Mouse (Mus musculus): ENCODE results near the gene Sec1.

Sec1 gene

DNA sequence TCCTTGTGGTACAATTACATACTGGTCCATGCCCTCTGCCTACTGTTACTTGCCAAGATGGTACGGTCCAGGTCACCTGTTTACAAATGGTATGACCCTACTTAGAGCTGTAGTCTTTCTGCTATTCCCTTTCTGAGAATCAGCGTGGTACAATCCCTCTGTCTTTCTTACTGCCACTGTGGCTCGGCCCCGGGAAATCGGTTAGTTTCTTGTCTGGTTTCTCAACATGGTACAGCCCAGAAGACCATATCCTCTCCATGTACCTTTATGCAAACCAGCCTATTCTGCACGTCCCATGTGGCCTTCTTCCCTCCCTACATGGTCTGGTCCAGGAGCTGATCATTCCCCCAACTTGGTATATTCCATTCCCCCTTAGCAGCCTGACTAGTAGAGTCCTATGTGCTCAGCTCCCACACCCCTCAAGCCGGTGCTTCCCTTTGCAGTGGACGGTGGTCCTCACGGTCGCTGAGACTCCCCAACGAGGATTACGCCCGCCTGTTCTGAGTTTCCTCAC is 9.9 kb upstream of the Sec1 start:
- peak; percentile 85 for DNase-seq

DNA sequence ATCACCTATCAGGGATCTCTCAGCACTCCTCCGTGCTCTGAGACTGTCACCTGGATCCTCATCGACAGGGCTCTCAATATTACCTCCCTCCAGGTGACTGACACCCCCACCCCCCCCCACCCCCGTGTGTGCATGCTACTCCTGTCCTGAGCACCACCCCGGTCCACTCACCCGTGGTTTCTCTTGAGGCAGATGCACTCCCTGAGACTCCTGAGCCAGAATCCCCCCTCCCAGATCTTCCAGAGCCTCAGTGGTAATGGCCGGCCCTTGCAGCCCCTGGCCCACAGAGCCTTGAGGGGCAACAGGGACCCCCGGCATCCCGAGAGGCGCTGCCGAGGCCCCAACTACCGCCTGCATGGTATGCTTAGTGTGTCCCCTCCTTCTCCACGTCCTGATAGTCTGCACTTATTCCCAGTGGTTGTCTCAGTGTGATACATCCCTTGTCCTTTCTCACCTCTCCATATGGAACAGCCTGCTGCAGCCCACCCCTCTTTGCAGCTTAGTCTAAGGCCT is 9.4 kb upstream of the Sec1 start:
- no peak for DNase-seq

DNA sequence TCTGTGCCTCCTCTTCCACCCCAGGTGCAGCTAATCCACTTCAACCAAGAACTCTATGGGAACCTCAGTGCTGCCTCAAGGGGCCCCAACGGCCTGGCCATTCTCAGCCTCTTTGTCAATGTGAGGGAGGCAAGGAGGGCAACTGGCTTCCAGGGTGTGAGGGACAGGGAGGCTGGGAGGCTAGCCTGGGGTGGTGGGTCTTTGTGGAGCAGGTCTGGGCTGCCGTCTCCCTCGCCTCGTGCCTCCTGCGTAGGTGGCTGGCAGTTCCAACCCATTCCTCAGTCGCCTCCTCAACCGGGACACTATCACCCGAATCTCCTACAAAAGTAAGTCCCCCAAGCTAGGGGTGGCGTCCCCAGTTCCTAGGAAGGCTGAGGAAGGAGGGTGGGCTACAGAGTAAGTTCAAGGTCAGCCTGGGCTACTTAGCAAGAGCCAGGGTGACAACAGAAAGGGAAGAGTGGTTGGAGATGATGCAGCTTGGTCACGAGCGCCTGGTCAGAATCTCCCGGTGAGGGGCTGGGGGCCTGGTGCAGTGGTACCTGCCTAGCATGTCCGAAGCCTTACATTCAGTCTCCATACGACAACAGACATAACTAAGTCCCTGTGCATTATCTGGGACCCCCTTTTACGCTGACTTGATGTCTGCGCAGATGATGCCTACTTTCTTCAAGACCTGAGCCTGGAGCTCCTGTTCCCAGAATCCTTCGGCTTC is 8.8 kb upstream of the Sec1 start:
- peak; percentile 44 for DNase-seq

DNA sequence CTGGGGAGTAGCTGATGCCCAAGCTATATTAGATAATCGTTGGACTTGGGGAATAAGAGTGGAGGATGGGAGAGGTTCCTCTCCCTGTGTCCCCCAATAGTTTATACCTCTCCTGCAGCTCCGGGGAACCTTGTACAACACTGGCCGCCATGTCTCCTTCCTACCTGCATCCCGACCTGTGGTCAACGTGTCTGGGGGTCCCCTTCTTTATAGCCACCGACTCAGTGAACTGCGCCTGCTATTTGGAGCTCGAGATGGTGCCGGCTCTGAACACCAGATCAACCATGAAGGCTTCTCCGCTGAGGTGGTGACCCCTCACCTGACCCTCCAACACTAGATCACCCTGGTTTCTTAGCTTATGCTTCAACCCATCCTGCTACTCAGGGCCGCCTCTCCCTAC is 8.1 kb upstream of the Sec1 start:
- peak; percentile 43 for DNase-seq

DNA sequence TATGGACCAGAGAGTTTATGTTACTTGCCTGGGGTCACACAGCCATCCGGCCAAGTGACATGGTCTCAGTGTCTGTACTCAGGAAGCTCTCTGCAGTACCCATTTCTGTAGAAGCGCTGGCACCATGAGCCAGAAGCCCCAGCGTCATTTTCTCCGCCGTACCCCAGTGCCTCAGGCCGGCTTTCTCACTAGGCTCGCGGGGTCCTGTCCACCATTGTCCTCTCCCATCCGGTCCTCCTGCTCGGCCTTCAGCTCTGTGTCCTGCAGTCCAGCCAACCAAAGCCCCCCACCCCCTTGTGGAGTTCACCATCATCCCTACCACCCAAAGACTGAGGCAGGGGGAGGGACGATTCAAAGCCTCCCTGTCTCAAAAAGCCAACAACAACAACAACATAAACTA is 7.4 kb upstream of the Sec1 start:
- DNase-seq: peak; percentile 46

DNA sequence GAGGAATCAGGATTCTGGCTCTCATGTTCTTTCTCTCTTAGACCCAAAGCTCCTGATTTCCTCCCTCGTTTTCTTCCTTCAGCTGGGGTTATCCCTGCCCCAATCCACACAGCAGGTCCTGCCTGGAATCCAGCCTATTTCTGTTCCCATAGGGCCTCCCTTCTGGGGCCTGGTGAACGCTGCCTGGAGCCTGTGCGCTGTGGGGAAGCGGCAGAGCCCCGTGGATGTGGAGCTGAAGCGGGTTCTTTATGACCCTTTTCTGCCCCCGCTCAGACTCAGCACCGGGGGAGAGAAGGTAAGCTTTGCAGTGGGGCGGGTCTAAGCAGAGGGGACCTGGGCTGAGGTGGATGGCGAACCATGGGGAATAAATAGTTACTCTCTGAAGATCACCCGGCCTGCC is 6.9 kb upstream of the Sec1 start:
- DNase-seq: no peak

DNA sequence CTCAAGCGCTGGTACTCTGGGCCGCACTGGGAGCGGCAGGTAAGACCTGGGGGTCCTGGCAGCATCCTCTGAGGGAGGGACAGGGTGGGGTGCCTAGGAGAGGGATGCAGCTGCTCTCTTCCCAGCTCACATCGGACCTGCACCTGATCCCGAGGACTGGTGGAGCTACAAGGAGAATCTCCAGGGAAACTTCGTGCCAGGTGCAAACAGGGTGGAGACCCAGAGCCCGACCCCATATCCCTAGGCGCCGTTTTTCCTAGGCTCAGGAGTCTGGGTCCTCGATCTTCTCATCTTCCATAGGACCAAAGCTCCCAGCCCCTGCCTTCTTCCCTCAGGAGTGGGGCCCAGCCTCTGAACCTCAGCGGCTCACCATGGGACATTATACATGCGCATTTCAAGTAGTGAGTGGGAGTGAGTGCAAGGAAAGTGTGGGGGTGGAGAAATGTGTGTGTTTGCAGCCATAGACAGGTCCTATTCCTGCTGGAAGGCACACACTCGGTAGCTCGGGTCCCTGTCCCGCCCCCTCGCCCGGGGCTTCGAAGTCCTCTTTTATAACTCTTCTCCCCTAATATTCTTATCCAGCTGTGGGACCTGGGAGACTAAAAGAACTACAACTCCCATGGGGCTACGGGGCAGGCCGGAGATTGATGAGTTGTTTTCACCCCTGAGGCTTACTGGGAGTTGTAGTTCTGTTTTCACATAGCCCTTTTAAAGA is 6.3 kb upstream of the Sec1 start:
- DNase-seq: peak; percentile 81

DNA sequence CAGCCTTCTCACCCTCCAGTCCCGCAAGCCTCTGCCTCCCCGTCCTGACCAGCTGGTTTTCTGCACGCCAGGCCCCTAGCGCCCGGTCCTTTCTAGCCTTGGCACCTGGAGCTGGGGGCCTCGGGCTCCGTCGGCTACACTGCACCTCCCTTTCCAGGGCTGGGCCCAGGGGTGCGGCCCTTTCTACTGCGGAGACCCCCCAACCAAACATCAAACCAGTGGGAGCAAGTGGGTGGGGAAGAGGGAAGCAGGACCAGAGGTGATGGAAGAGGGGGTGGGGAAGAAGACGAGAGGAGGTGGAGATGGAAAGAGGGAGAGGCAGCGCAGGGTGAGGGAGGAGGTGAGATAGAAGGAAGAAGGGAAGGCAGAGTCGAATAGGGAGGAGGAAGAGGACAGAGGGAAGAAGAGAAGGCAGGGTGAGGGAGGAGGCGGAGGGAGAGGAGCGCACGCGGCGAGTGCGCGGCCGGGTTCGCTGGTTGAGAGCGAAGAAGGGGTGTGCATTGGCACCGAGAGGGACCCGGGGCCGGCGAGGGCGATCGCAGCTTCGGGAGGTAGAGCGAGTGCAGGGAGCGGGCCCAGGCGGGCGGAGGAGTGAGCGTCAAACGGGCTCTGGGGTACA is 5.4 kb upstream of the Sec1 start, which contains the start of gene Car11:
Car11 (plus strand) TSS at position 321 of the 619 bp plus-strand sequence.
- peak; percentile 54 for DNase-seq

DNA sequence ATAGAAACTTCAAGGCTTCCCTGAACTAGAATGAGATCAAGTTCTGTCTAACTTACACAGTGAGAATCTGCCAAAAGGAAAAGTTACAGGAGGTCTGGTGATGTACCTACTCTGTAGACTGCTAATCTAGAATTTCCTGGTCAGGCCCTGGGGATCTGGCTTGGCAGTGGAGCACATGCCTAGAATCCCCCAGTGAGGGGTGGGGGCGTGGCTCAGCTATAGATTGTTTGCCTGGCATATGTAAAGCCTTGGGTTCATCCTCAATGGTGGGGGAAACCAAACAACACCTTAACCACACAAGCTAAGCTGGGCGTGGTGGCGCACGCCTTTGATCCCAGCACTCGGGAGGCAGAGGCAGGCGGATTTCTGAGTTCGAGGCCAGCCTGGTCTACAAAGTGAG is 3.7 kb upstream of the Sec1 start:
- DNase-seq: peak; percentile 32

DNA sequence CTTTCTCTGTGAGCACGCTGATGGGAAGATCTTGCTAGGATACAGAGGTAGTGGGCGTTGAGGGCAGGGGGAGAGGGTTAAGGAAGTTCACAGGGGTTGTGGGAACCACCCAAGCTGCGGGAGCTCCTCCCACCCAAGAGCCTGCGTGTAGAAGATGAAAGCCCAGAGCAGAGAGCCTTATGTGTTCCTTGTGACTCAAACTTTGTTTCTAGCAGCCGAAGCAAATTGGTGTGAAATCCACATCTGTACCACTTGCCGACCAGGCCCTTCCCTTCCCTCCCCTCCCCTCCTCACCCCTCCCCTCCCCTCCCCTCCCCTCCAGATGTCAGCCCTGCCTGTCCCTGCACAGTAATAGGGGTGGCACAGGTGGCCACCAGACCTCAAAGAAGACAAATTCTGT is 896 bp upstream of the Sec1 start:
- DNase-seq: no peak

DNA sequence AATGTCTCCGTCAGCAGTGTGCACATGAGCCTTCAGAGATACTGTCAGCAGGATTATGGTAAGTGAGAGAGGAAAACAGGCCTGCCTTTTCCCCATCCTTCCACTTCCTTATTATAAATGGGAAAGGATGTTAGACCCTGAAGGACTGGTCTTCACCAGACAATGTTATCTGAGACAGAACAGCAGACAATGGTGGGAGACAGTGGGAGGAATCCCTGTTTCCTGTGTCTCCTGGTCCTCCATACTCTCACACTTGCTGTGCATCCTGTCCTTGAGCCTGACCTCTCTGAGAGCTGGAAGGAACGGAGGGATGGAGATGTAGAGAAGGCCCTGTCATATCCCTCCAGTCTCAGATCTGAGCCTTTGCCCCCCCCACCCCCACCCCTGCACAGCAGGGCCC is 1.8 kb downstream of the Sec1 start:
- DNase-seq: no peak

DNA sequence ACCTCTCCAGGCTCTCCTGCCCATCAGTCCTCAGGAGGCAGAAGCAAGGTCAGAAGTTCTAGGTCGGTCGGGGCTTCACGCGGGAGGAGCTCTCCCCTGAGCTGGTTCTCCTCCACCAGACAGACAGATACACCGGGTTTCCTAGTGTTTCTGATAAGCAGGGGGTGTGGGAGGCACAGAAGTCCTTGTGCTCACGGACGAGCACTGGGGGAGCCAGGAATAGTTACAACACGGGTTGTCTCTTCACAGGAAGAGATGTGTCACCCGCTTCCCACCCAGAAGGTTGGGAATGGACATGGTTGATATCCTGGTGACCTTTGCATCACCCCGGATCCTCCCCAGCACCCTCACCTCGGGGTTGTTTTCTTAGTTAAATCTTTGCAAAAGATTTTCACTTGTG is 4.4 kb downstream of the Sec1 start:
- no peak for DNase-seq

DNA sequence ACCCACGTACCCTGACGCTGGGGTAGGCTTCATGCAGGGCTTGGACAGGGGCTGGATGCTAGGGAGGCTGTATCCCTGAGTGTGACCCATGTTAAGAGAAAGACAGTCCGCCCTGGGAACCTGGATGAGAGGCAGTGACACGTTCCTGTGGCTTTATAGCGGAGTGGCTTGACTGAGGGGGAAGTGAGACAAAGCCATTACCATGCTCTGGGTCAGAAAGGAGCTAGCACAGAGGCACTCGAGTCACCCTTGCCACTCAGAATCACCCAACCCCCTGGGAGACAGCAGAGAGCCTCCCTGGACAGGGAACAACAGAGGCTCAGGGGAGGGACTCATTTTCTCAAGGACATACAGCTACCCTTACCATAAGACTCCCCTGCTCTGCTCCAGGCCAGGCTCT is 5.1 kb downstream of the Sec1 start:
- no peak for DNase-seq

DNA sequence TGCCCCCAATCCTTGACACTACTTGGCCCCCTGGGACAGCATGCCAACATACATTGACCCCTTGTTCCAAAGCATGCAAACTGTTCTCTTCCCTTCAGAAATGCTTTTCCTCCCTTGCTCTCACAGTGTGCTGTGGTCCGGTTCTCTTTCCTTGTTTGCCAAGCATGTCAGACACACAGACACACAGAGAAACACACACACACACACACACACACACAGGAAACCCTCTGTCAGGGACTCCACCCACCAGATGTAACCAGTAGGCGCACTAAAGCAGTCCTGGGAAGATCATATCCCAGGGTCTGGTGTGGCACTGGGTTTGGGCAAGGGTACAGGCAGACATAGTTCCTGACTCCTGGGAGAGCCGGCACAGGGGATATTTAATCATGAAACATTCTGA is 7.4 kb downstream of the Sec1 start:
- no peak for DNase-seq

DNA sequence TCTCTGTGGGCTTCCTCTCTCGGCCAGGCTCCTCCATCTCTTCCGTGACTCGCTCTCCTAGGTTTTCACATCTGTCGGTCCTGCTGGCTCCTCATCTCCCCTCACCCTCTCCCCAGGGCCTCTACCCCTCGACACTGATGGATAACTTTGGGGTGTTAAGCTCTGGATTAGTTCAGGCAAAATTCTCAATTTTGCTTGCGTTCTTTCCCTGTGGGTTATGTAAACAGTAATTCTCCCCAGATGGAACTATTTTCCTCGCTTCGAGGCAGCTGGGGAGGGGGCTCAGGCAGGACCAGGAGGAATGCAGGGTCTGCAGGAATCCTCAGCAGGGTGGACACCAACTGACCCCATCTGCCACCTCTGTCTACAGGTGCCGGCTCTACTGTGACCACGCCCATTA is 8.4 kb downstream of the Sec1 start:
- DNase-seq: no peak

DNA sequence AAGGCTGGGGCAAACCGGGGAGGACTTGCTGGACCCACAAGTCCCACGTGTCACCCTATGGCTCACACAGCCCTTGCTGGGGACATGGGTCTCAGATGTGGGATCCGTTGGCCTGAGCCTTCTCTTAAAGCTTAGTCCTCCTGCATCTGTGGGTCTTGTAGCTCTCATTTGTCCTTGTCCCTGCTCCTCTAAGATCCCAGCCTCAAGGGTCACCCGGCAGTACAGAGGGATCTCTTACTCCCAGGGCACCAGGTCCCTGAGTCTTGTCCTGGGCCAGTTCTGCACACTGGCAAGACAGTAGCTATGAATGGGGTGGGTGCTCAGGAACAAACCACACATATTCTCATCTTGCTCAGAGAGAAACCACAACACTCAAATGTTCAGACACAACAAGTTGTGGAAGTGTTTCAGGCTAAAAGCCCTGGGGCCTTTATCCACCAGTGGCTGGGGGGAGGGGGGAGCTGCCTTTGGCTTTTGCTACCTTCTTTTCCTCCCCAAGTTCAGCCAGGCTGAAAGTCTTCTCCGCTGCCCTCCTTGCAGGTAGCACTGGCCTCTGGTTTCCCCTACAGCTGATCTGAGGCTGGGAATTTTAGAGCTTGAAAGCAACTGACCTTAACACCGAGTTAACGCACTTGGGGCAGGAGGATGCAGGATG is 10.7 kb downstream of the Sec1 start, which contains the start of gene Ntn5:
Ntn5 (plus strand) TSS at position 627 of the 655 bp plus-strand sequence.
- DNase-seq: no peak

DNA sequence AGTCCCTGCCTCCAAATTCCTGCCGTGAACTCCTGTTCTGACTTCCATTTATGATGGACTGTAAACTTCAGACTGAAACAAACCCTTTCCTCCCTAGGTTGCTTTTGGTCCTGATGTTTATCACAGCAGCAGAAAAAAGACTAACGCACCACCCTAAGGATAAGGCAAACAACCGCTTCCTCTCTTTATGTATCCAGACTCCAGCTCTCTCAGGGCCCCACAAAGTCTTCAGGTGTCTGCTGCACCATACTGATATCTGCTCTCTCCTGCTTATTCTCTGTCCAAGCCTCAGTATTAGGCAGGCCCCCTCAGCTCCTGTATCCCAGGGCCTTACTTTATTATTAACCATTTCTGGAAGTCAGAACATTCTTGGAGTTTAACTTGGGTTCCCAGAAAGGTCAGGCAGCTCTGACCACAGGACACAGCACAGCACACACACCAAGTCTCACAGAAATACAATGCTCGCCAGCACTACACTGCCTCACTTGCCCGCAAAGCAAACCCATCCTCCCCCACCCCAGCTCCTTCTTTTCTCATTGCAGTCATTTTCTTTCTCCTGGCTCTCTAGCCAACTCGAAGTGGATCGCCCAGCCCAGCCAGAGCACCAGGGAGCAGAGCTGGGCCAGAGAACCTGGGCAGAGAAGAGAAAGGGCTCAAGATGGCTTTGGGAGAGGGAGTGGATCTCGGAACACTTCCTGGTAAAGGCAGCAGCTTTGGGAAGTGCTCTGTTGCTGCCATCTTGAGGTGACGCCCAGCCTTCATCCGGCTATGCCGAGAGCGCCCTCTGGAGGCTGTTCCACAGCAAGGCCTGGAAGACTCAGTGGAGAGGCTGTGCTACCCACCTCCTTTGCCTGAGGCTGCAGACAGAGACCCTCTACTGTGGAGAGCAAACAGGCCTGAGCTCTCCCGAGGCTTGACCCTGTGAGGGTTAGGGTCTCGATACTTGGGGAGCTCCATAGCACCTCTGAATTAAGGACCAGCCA is 11.8 kb downstream of the Sec1 start:
- peak; percentile 85 for DNase-seq

DNA sequence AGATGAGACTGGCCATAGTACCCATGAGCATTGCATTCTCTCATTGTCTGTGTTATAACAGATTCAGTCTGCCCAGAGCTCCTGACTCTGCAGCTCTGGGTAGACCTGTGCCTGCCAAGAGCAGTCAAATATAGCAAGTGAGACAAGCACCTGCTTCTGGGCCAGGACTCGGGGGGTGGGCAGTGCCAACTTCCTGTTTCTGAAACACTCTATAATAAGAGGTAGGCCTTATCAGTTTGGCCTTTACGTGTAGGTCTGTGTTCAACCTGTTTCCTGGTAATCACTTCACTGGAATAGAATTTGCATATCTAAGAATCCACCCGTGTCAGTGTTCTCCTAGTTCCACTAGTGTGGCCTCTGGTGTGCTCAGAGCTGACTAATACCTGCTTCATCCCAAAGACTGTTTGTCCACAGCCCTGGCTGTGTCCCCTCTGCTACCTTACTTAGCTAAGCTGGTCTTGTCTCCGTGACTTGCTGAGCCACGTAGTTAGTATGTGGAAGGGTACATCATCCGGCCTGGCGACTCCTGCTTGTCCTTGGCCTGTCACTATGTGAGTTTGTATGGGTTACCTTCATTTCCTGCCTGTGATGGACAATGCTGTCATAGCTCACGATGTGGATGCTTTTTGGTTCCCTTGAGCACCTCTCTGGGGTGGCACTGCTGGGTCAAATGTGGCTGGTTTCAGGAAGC is 13.0 kb downstream of the Sec1 start:
- peak; percentile 44 for DNase-seq

DNA sequence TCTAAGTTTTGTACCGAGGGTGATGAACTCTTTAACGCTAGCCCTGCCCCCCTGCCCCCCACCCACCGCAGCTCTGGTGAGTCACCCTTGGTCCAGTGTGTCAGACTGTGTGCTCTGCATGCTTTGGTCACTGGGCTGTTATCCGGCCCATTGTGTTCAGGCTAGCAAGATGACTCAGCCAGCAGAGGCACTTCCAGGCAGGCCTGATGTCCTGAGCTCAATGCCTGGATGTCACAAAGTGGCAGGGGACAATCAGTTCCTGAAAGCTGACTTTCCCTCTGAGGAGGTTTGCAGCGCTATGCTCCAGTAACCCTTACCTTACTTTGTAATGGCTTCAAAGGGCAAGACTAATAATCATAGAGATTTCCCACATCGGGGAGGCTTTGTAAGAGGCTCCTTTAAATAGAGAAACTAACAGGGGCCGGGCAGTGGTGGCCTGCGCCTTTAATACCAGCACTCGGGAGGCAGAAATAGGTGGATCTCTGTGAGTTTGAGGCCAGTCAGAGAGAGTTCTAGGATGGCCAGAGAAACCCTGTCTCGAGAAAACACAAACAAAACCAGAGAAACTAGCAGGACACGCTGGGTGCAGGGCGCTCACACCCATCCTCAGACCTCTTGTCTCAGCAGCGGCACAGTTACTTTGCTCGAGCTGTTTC is 14.1 kb downstream of the Sec1 start:
- DNase-seq: no peak

DNA sequence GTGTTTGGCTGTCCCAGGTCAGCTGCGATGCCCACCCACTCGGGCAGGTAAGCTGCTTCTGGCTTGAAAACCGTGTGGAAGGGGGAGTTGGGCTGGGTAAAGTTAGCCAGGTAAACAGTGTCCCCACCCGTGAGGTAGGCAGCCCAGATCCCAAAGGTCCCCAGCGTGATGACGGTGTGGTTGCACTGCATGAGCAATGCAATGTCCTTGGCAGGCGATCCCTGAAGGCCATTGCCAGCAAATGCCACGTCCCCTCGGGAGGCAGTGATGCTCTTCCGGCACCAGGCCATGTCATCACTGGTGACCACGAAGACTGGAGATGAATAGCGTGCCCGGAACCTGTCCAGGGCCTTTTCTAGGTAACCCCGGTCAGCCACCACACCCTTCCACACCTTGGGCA is 15.7 kb downstream of the Sec1 start:
- no peak for DNase-seq
